Mouse (Mus musculus) heart, embryonic 10.5 days (tissue): ENCODE measurements around the gene C9. TPM values are rescaled to one million over a fixed set of nuclear protein-coding genes. Genes with fewer than 3 reads are reported as not detected.

Experiments
- DNase-seq: peaks from one replicate; pipeline ENCODE4 v3.0.0-alpha.2; 2017; ENCODE audit warnings: low spot score
- H3K27ac ChIP-seq: fragments of 300-500 bp; sonication (generic); 2 replicates; pipeline ENCODE4 v1.5.1; 2016; ENCODE audit warnings: mild to moderate bottlenecking
- H3K27me3 ChIP-seq: fragments of 300-500 bp; sonication (generic); 2 replicates; pipeline ENCODE4 v1.6.1; 2016; ENCODE audit warnings: mild to moderate bottlenecking; ENCODE audit not compliant: poor library complexity, insufficient read depth, severe bottlenecking
- H3K36me3 ChIP-seq: fragments of 300-500 bp; sonication (generic); 2 replicates; pipeline ENCODE4 v1.6.1; 2016; ENCODE audit warnings: mild to moderate bottlenecking, moderate library complexity
- H3K4me1 ChIP-seq: fragments of 300-500 bp; sonication (generic); 2 replicates; pipeline ENCODE4 v1.6.1; 2016; ENCODE audit warnings: mild to moderate bottlenecking
- H3K4me3 ChIP-seq: fragments of 300-500 bp; sonication (generic); 2 replicates; pipeline ENCODE4 v1.5.1; 2016; ENCODE audit warnings: mild to moderate bottlenecking, moderate library complexity
- H3K9me3 ChIP-seq: fragments of 300-500 bp; sonication (generic); 2 replicates; pipeline ENCODE4 v1.6.1; 2016; ENCODE audit warnings: mild to moderate bottlenecking, moderate library complexity
- WGBS: fragments of 180-500 bp; shearing (Covaris S2); methylation state at CpG from one replicate; pipeline ENCODE4 v1.1.7; 2016; 5-methylcytosine and 5-hydroxymethylcytosine counted together
- polyA plus RNA-seq: library from polyadenylated mRNA; unstranded; fragments of >200 nt; fragmentation: Nextera tagmentation; extraction: Ambion mirVana; gene quantifications from 2 replicates; pipeline ENCODE4 v1.2.1, GENCODE M21; 2016

Gene C9
- polyA plus RNA-seq = not detected in 2 replicates

- Histone ChIP-seq H3K4me1 (peaks cover 6% of the 10 kb centered on the region), H3K27ac (no peak within 1 kb of the TSS), H3K9me3 (no peaks in the 10 kb centered on the region), H3K36me3 (no peaks in the 10 kb centered on the region), H3K4me3 (no peak within 1 kb of the TSS), H3K27me3 (no peaks in the 10 kb centered on the region)
- DNase-seq = no peak
- WGBS = 67% methylated on average over 2 of the region's 2 CpGs
Measured at GRCm38 (mm10) chr15:6445135-6445534, at the start of gene C9. Gene C9 (plus strand): TSS chr15:6445327.

- Histone ChIP-seq H3K4me1 (no peaks in the 10 kb centered on the region), H3K36me3 (peaks cover 10% of the 10 kb centered on the region; the same call in 1 of the 2 replicates), H3K9me3 (no peaks in the 10 kb centered on the region), H3K4me3 (no peak overlapping the region), H3K27ac (no peak overlapping the region), H3K27me3 (no peaks in the 10 kb centered on the region)
- 92% methylated on average over 4 of the region's 4 CpGs for WGBS
- no peak for DNase-seq
Measured at GRCm38 (mm10) chr15:6398211-6398610, 46.9 kb upstream of the C9 start.

GRCm38 (mm10) chr15:6398881-6399280 is 46.2 kb upstream of the C9 start:
- H3K27ac ChIP-seq = no peak overlapping the region
- 0 out of 2 replicates have a peak, but pooled peaks cover 6% of the 10 kb centered on the region for H3K36me3 ChIP-seq
- H3K4me3 ChIP-seq = no peak overlapping the region
- no peaks in the 10 kb centered on the region for H3K27me3 ChIP-seq
- H3K4me1 ChIP-seq = no peaks in the 10 kb centered on the region
- WGBS = 94% methylated on average over 6 of the region's 6 CpGs
- H3K9me3 ChIP-seq = no peaks in the 10 kb centered on the region
- DNase-seq = no peak

- no peak for DNase-seq
- Histone ChIP-seq H3K36me3 (0 out of 2 replicates have a peak, but pooled peaks cover 6% of the 10 kb centered on the region), H3K4me1 (no peaks in the 10 kb centered on the region), H3K27me3 (no peaks in the 10 kb centered on the region), H3K27ac (no peak overlapping the region), H3K9me3 (no peaks in the 10 kb centered on the region), H3K4me3 (no peak overlapping the region)
- WGBS = 68% methylated on average over 8 of the region's 8 CpGs
Measured at GRCm38 (mm10) chr15:6400115-6400514, 45.0 kb upstream of the C9 start.

- Histone ChIP-seq H3K27ac (no peak overlapping the region), H3K4me1 (no peaks in the 10 kb centered on the region), H3K27me3 (no peaks in the 10 kb centered on the region), H3K9me3 (no peaks in the 10 kb centered on the region), H3K4me3 (no peak overlapping the region), H3K36me3 (no peaks in the 10 kb centered on the region)
- 79% methylated on average over 2 of the region's 2 CpGs for WGBS
- DNase-seq = no peak
Measured at GRCm38 (mm10) chr15:6402433-6402832, 42.7 kb upstream of the C9 start.

- Histone ChIP-seq H3K27ac (no peak overlapping the region), H3K36me3 (no peaks in the 10 kb centered on the region), H3K9me3 (no peaks in the 10 kb centered on the region), H3K27me3 (no peaks in the 10 kb centered on the region), H3K4me3 (no peak overlapping the region), H3K4me1 (no peaks in the 10 kb centered on the region)
- DNase-seq = no peak
- 84% methylated on average over 5 of the region's 5 CpGs for WGBS
Measured at GRCm38 (mm10) chr15:6404172-6404571, 41.0 kb upstream of the C9 start.

GRCm38 (mm10) chr15:6406771-6407170 is 38.4 kb upstream of the C9 start:
- Histone ChIP-seq H3K27me3 (no peaks in the 10 kb centered on the region), H3K9me3 (no peaks in the 10 kb centered on the region), H3K4me3 (no peak overlapping the region), H3K27ac (no peak overlapping the region), H3K36me3 (no peaks in the 10 kb centered on the region), H3K4me1 (peaks cover 6% of the 10 kb centered on the region; the same call in 1 of the 2 replicates)
- WGBS = 84% methylated on average over 6 of the region's 6 CpGs
- DNase-seq = no peak

GRCm38 (mm10) chr15:6409031-6409430 is 36.1 kb upstream of the C9 start:
- no peak for DNase-seq
- 79% methylated on average over 8 of the region's 8 CpGs for WGBS
- no peak overlapping the region for H3K4me3 ChIP-seq
- peaks cover 12% of the 10 kb centered on the region; the same call in 1 of the 2 replicates for H3K4me1 ChIP-seq
- no peak overlapping the region for H3K27ac ChIP-seq
- no peaks in the 10 kb centered on the region for H3K27me3 ChIP-seq
- no peaks in the 10 kb centered on the region for H3K9me3 ChIP-seq
- H3K36me3 ChIP-seq = no peaks in the 10 kb centered on the region

GRCm38 (mm10) chr15:6410161-6410560 is 35.0 kb upstream of the C9 start:
- Histone ChIP-seq H3K4me1 (peaks cover 12% of the 10 kb centered on the region; the same call in 1 of the 2 replicates), H3K27ac (no peak overlapping the region), H3K36me3 (no peaks in the 10 kb centered on the region), H3K27me3 (no peaks in the 10 kb centered on the region), H3K4me3 (no peak overlapping the region), H3K9me3 (no peaks in the 10 kb centered on the region)
- 78% methylated on average over 3 of the region's 3 CpGs for WGBS
- no peak for DNase-seq

GRCm38 (mm10) chr15:6411334-6411733 is 33.8 kb upstream of the C9 start:
- H3K36me3 ChIP-seq = peaks cover 2% of the 10 kb centered on the region; the same call in 1 of the 2 replicates
- no peak overlapping the region for H3K4me3 ChIP-seq
- no peaks in the 10 kb centered on the region for H3K9me3 ChIP-seq
- peaks cover 12% of the 10 kb centered on the region; the same call in 1 of the 2 replicates for H3K4me1 ChIP-seq
- no peak overlapping the region for H3K27ac ChIP-seq
- DNase-seq = no peak
- WGBS = 72% methylated on average over 6 of the region's 6 CpGs
- no peaks in the 10 kb centered on the region for H3K27me3 ChIP-seq

- Histone ChIP-seq H3K9me3 (no peaks in the 10 kb centered on the region), H3K27me3 (no peaks in the 10 kb centered on the region), H3K4me3 (no peak overlapping the region), H3K27ac (no peak overlapping the region), H3K4me1 (peaks cover 12% of the 10 kb centered on the region; the same call in 1 of the 2 replicates), H3K36me3 (peaks cover 23% of the 10 kb centered on the region)
- DNase-seq = no peak
- 83% methylated on average over 5 of the region's 5 CpGs for WGBS
Measured at GRCm38 (mm10) chr15:6415317-6415716, 29.8 kb upstream of the C9 start.

- Histone ChIP-seq H3K4me1 (no peaks in the 10 kb centered on the region), H3K36me3 (peaks cover 51% of the 10 kb centered on the region), H3K4me3 (no peak overlapping the region), H3K27me3 (no peaks in the 10 kb centered on the region), H3K9me3 (peaks cover 4% of the 10 kb centered on the region; the same call in 1 of the 2 replicates), H3K27ac (no peak overlapping the region)
- 84% methylated on average over 7 of the region's 7 CpGs for WGBS
- no peak for DNase-seq
Measured at GRCm38 (mm10) chr15:6431777-6432176, 13.3 kb upstream of the C9 start.

GRCm38 (mm10) chr15:6432411-6432810 is 12.7 kb upstream of the C9 start:
- DNase-seq = no peak
- Histone ChIP-seq H3K4me1 (no peaks in the 10 kb centered on the region), H3K4me3 (no peak overlapping the region), H3K27ac (no peak overlapping the region), H3K36me3 (peaks cover 49% of the 10 kb centered on the region), H3K27me3 (no peaks in the 10 kb centered on the region), H3K9me3 (peaks cover 4% of the 10 kb centered on the region; the same call in 1 of the 2 replicates)
- 90% methylated on average over 7 of the region's 7 CpGs for WGBS

GRCm38 (mm10) chr15:6435281-6435680 is 9.8 kb upstream of the C9 start:
- no peak overlapping the region for H3K27ac ChIP-seq
- no peaks in the 10 kb centered on the region for H3K4me1 ChIP-seq
- H3K36me3 ChIP-seq = peaks cover 45% of the 10 kb centered on the region
- DNase-seq = no peak
- no peak overlapping the region for H3K4me3 ChIP-seq
- H3K9me3 ChIP-seq = peaks cover 4% of the 10 kb centered on the region; the same call in 1 of the 2 replicates
- H3K27me3 ChIP-seq = no peaks in the 10 kb centered on the region
- 89% methylated on average over 7 of the region's 7 CpGs for WGBS
